In the genomic region with DNA sequence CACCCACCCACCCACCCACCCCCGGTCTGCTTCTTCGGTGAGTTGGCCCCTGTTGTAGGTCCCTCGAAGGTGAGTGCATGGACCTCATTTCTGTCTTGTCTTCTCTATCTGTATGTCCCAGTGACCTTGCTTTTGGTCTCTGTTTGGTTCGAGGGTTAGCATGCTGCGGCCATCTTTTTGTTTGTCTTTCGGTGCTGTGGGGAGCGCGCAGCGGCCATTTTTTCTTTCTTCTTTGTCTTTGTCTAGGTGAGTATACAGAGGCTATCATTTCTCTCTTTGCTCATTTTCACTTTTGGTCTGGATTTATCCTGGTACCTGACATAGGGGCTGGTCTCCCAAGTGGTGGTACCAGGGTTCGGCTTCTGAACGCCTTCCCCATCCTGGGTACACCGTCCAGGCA, we compare ENCODE assay signal across 22 mouse cellular contexts. TPM values are rescaled to one million over a fixed set of nuclear protein-coding genes. Genes with fewer than 3 reads are reported as not detected.
A peak's percentile ranks its signal among the peaks of the same experiment; 100 is the strongest.
DNase-seq lines count a peak whose midpoint lies in the region; ATAC-seq and TF ChIP-seq lines count a peak whose summit lies in the region.
"Had no signal": no experiment of that assay in that cellular context is flagged by ENCODE, and none has a peak within 500 bp of the region (broad histone marks: within the 10 kb centered on the region; RNA-seq: fewer than 3 reads in every experiment).

No protein-coding gene starts in this region.

- DNase-seq in embryonic facial prominence, embryonic 10.5 days (ENCODE audit: low spot score): no peak
- DNase-seq in testis, postnatal 10 days (ENCODE audit: low spot score): no peak
- DNase-seq in R1 (ENCODE audit: low read depth, low spot score): peak; percentile 67
- DNase-seq in adrenal gland, postnatal 25 days: no peak
- no peak for DNase-seq in left cerebral cortex, adult 2 months (ENCODE audit: extremely low spot score in 1 of 2, low spot score in 2 of 2)
- DNase-seq in kidney, adult 18-20 months: no peak
- DNase-seq: adrenal gland, adult 8-10 months; cerebellum, adult 9-10 months; gastrocnemius, postnatal 36 days had no signal

- no peak for TF ChIP-seq CTCF in testis, adult 2 months (IDR thresholded peaks at IDR 0.05; ENCODE audit: control insufficient read depth, insufficient read depth, insufficient replicate concordance, low read depth, low read length)
- no peak for TF ChIP-seq CTCF in left cerebral cortex, adult 2 months (IDR thresholded peaks at IDR 0.05)

- intact Hi-C loops in left cerebral cortex, adult 2 months (cut with DNase I): no loop called here

- H3K27ac ChIP-seq in embryonic facial prominence, embryonic 13.5 days: no peak overlapping the region
- no peak overlapping the region for H3K27ac ChIP-seq in embryonic facial prominence, embryonic 10.5 days (replicated peaks)
- H3K27ac ChIP-seq in testis, adult 2 months (ENCODE audit: control insufficient read depth, insufficient read depth, low read depth, low read length): no peak overlapping the region
- no peak overlapping the region for H3K27ac ChIP-seq in left cerebral cortex, adult 2 months
- H3K27ac ChIP-seq: embryonic facial prominence, embryonic 12.5 days; forebrain, embryonic 12.5 days; forebrain, embryonic 15.5 days; heart, embryonic 13.5 days; hindbrain, embryonic 12.5 days; hindbrain, embryonic 15.5 days had no signal

- WGBS in embryonic facial prominence, embryonic 13.5 days: 96% methylated on average over 12 of the region's 12 CpGs
- 97% methylated on average over 12 of the region's 12 CpGs for WGBS in embryonic facial prominence, embryonic 10.5 days

- no peak overlapping the region for H3K4me2 ChIP-seq in embryonic facial prominence, embryonic 13.5 days
- H3K4me2 ChIP-seq: embryonic facial prominence, embryonic 12.5 days; forebrain, embryonic 12.5 days; forebrain, embryonic 15.5 days; heart, embryonic 13.5 days; hindbrain, embryonic 12.5 days; hindbrain, embryonic 15.5 days had no signal

- no peak for TF ChIP-seq POLR2A in testis, adult 2 months (IDR thresholded peaks at IDR 0.05; ENCODE audit: control insufficient read depth, low read depth, low read length)

- H3K4me3 ChIP-seq in embryonic facial prominence, embryonic 13.5 days: no peak overlapping the region
- H3K4me3 ChIP-seq in embryonic facial prominence, embryonic 10.5 days: no peak overlapping the region
- H3K4me3 ChIP-seq in testis, adult 2 months (ENCODE audit: control insufficient read depth, low read depth, low read length): peak overlapping the region; percentile 73
- no peak overlapping the region for H3K4me3 ChIP-seq in left cerebral cortex, adult 2 months
- H3K4me3 ChIP-seq: embryonic facial prominence, embryonic 12.5 days; erythroblast, embryonic 14.5 days; forebrain, embryonic 12.5 days; forebrain, embryonic 15.5 days; heart, embryonic 13.5 days; hindbrain, embryonic 12.5 days; hindbrain, embryonic 15.5 days had no signal

- no peaks in the 10 kb centered on the region for H3K27me3 ChIP-seq in embryonic facial prominence, embryonic 13.5 days
- no peaks in the 10 kb centered on the region for H3K27me3 ChIP-seq in embryonic facial prominence, embryonic 10.5 days (replicated peaks; ENCODE audit: low read depth, poor library complexity, severe bottlenecking)
- H3K27me3 ChIP-seq in testis, adult 2 months (ENCODE audit: control insufficient read depth, insufficient read depth, low read length): no peaks in the 10 kb centered on the region
- H3K27me3 ChIP-seq: embryonic facial prominence, embryonic 12.5 days; forebrain, embryonic 12.5 days; forebrain, embryonic 15.5 days; heart, embryonic 13.5 days; hindbrain, embryonic 12.5 days; hindbrain, embryonic 15.5 days; Patski had no signal

- ATAC-seq in embryonic facial prominence, embryonic 13.5 days (ENCODE audit: insufficient number of reproducible peaks, insufficient read depth, low FRiP score, low TSS enrichment, low read depth): 0 out of 2 replicates have a peak, but pooled peaks have one; percentile 37
- ATAC-seq: activated CD4-positive, CD25-positive, alpha-beta regulatory T cell, adult 4 months; forebrain, embryonic 15.5 days; intestine, postnatal 0 days; Patski had no signal

- H3K9ac ChIP-seq in embryonic facial prominence, embryonic 13.5 days: no peak overlapping the region
- H3K9ac ChIP-seq: embryonic facial prominence, embryonic 12.5 days; forebrain, embryonic 12.5 days; forebrain, embryonic 15.5 days; heart, embryonic 13.5 days; hindbrain, embryonic 12.5 days; hindbrain, embryonic 15.5 days had no signal

- H3K36me3 ChIP-seq in embryonic facial prominence, embryonic 13.5 days: peaks cover 21% of the 10 kb centered on the region; the same call in 1 of the 2 replicates
- H3K36me3 ChIP-seq in embryonic facial prominence, embryonic 10.5 days (replicated peaks): peaks cover 26% of the 10 kb centered on the region
- H3K36me3 ChIP-seq in testis, adult 2 months (ENCODE audit: control insufficient read depth, insufficient read depth, low read length): no peaks in the 10 kb centered on the region; the same call in 1 of the 2 replicates
- H3K36me3 ChIP-seq: embryonic facial prominence, embryonic 12.5 days; forebrain, embryonic 15.5 days; hindbrain, embryonic 15.5 days had no signal

- H3K4me1 ChIP-seq in embryonic facial prominence, embryonic 13.5 days: 0 out of 2 replicates have a peak, but pooled peaks cover 4% of the 10 kb centered on the region
- H3K4me1 ChIP-seq in embryonic facial prominence, embryonic 10.5 days: no peaks in the 10 kb centered on the region
- H3K4me1 ChIP-seq in testis, adult 2 months (ENCODE audit: control insufficient read depth, insufficient read depth, low read length): peaks cover 2% of the 10 kb centered on the region; the same call in 1 of the 2 replicates
- H3K4me1 ChIP-seq: forebrain, embryonic 12.5 days; forebrain, embryonic 15.5 days; hindbrain, embryonic 12.5 days; hindbrain, embryonic 15.5 days had no signal

- no peaks in the 10 kb centered on the region for H3K9me3 ChIP-seq in embryonic facial prominence, embryonic 13.5 days
- peaks cover 11% of the 10 kb centered on the region; the same call in 1 of the 2 replicates for H3K9me3 ChIP-seq in embryonic facial prominence, embryonic 10.5 days
- H3K9me3 ChIP-seq: embryonic facial prominence, embryonic 12.5 days; forebrain, embryonic 15.5 days; heart, embryonic 13.5 days; hindbrain, embryonic 15.5 days had no signal

RNA-seq across cellular contexts. Expression of gene Mcam, which starts 44.5 kb away (rescaled TPM):
- 25.6 and 28.9 TPM in 2 replicates for polyA plus RNA-seq in embryonic facial prominence, embryonic 13.5 days (2015; fragmentation: Nextera tagmentation; extraction: Ambion mirVana)
- polyA plus RNA-seq in embryonic facial prominence, embryonic 10.5 days (2016; fragmentation: Nextera tagmentation; extraction: Ambion mirVana): 11.2 and 12.3 TPM in 2 replicates
- 14.1 and 14.3 TPM in 2 replicates for polyA plus RNA-seq in testis, adult 2 months (2012; rRNA removed)
- total RNA-seq in adrenal gland, postnatal 25 days (2021): 32.2 and 32.9 TPM in 2 replicates
- total RNA-seq in left cerebral cortex, adult 2 months (2021): 10 to 100 TPM in 1 of 2 experiments, 1 to 10 TPM in 1; 9.0 to 11.6 TPM
- polyA plus RNA-seq: erythroblast, embryonic 14.5 days; G1E had no signal

RNA-seq across cellular contexts. Expression of gene Cbl, which starts 55.0 kb away (rescaled TPM):
- 17.3 and 19.5 TPM in 2 replicates for polyA plus RNA-seq in embryonic facial prominence, embryonic 13.5 days (2015; fragmentation: Nextera tagmentation; extraction: Ambion mirVana)
- polyA plus RNA-seq in embryonic facial prominence, embryonic 10.5 days (2016; fragmentation: Nextera tagmentation; extraction: Ambion mirVana): 25.4 and 25.5 TPM in 2 replicates
- 45.5 and 47.9 TPM in 2 replicates for polyA plus RNA-seq in testis, adult 2 months (2012; rRNA removed)
- total RNA-seq in adrenal gland, postnatal 25 days (2021): 32.7 and 36.2 TPM in 2 replicates
- 10 to 100 TPM; 59.5 to 66.3 TPM for total RNA-seq in left cerebral cortex, adult 2 months (2021)
